Mouse (Mus musculus): ENCODE data around the gene Mecom. TPM values are rescaled to one million over a fixed set of nuclear protein-coding genes. Genes with fewer than 3 reads are reported as not detected.

Mecom gene
- polyA plus RNA-seq, 1 experiment from 2014 or later = 52.0 TPM

- Histone ChIP-seq H3K27ac (replicated peaks) (no peak overlapping the region), H3K36me3 (replicated peaks) (no peaks in the 10 kb centered on the region), H3K4me1 (peaks cover 12% of the 10 kb centered on the region), H3K4me3 (no peak overlapping the region), H3K27me3 (replicated peaks; ENCODE audit: low read depth, poor library complexity, severe bottlenecking) (no peaks in the 10 kb centered on the region), H3K9me3 (no peaks in the 10 kb centered on the region)
- 77% methylated on average over 4 of the region's 4 CpGs for WGBS
- no peak for DNase-seq (ENCODE audit: low spot score)
These were observed 263.7 kb downstream of the Mecom start for GRCm38 (mm10) chr3:30284094-30284493.

- no peak overlapping the region for H3K4me3 ChIP-seq
- DNase-seq (ENCODE audit: low spot score) = no peak
- no peaks in the 10 kb centered on the region for H3K36me3 ChIP-seq (replicated peaks)
- WGBS = 86% methylated on average over 5 of the region's 5 CpGs
- no peaks in the 10 kb centered on the region for H3K9me3 ChIP-seq
- peaks cover 12% of the 10 kb centered on the region for H3K4me1 ChIP-seq
- H3K27me3 ChIP-seq (replicated peaks; ENCODE audit: low read depth, poor library complexity, severe bottlenecking) = no peaks in the 10 kb centered on the region
- no peak overlapping the region for H3K27ac ChIP-seq (replicated peaks)
These were observed 264.2 kb downstream of the Mecom start for GRCm38 (mm10) chr3:30283562-30283961.

- H3K27ac ChIP-seq (replicated peaks) = no peak overlapping the region
- no peaks in the 10 kb centered on the region for H3K36me3 ChIP-seq (replicated peaks)
- H3K4me1 ChIP-seq = no peaks in the 10 kb centered on the region
- DNase-seq (ENCODE audit: low spot score) = no peak
- no peaks in the 10 kb centered on the region for H3K27me3 ChIP-seq (replicated peaks; ENCODE audit: low read depth, poor library complexity, severe bottlenecking)
- WGBS = 84% methylated on average over 10 of the region's 10 CpGs
- no peak overlapping the region for H3K4me3 ChIP-seq
- no peaks in the 10 kb centered on the region for H3K9me3 ChIP-seq
These were observed 270.2 kb downstream of the Mecom start for GRCm38 (mm10) chr3:30277569-30277968.

GRCm38 (mm10) chr3:30276099-30276498 is 271.7 kb downstream of the Mecom start:
- Histone ChIP-seq H3K4me1 (no peaks in the 10 kb centered on the region), H3K36me3 (replicated peaks) (no peaks in the 10 kb centered on the region), H3K27me3 (replicated peaks; ENCODE audit: low read depth, poor library complexity, severe bottlenecking) (no peaks in the 10 kb centered on the region), H3K9me3 (no peaks in the 10 kb centered on the region), H3K4me3 (no peak overlapping the region), H3K27ac (replicated peaks) (no peak overlapping the region)
- WGBS = 92% methylated on average over 8 of the region's 8 CpGs
- no peak for DNase-seq (ENCODE audit: low spot score)

- H3K36me3 ChIP-seq (replicated peaks) = no peaks in the 10 kb centered on the region
- H3K4me3 ChIP-seq = no peak overlapping the region
- 72% methylated on average over 3 of the region's 3 CpGs for WGBS
- no peaks in the 10 kb centered on the region for H3K27me3 ChIP-seq (replicated peaks; ENCODE audit: low read depth, poor library complexity, severe bottlenecking)
- peaks cover 4% of the 10 kb centered on the region; the same call in 1 of the 2 replicates for H3K4me1 ChIP-seq
- no peak for DNase-seq (ENCODE audit: low spot score)
- H3K27ac ChIP-seq (replicated peaks) = no peak overlapping the region
- no peaks in the 10 kb centered on the region for H3K9me3 ChIP-seq
These were observed 278.6 kb downstream of the Mecom start for GRCm38 (mm10) chr3:30269253-30269652.

GRCm38 (mm10) chr3:30260945-30261344 is 286.9 kb downstream of the Mecom start:
- no peak for DNase-seq (ENCODE audit: low spot score)
- Histone ChIP-seq H3K4me1 (peaks cover 32% of the 10 kb centered on the region), H3K9me3 (no peaks in the 10 kb centered on the region), H3K27ac (replicated peaks) (peak overlapping the region; percentile 5; the same call in 1 of the 2 replicates), H3K36me3 (replicated peaks) (no peaks in the 10 kb centered on the region), H3K27me3 (replicated peaks; ENCODE audit: low read depth, poor library complexity, severe bottlenecking) (no peaks in the 10 kb centered on the region), H3K4me3 (no peak overlapping the region)
- 51% methylated on average over 4 of the region's 4 CpGs for WGBS

GRCm38 (mm10) chr3:30258421-30258820 is 289.4 kb downstream of the Mecom start:
- H3K36me3 ChIP-seq (replicated peaks) = no peaks in the 10 kb centered on the region

GRCm38 (mm10) chr3:30257776-30258175 is 290.0 kb downstream of the Mecom start:
- no peak overlapping the region for H3K27ac ChIP-seq (replicated peaks)
- no peaks in the 10 kb centered on the region for H3K27me3 ChIP-seq (replicated peaks; ENCODE audit: low read depth, poor library complexity, severe bottlenecking)
- DNase-seq (ENCODE audit: low spot score) = no peak
- H3K4me1 ChIP-seq = peaks cover 43% of the 10 kb centered on the region
- no peak overlapping the region for H3K4me3 ChIP-seq
- no peaks in the 10 kb centered on the region for H3K9me3 ChIP-seq
- no peaks in the 10 kb centered on the region for H3K36me3 ChIP-seq (replicated peaks)
- WGBS = 63% methylated on average over 5 of the region's 5 CpGs

More at GRCm38 (mm10) chr3:30258421-30258820, 289.4 kb downstream of the Mecom start:
- Histone ChIP-seq H3K27me3 (replicated peaks; ENCODE audit: low read depth, poor library complexity, severe bottlenecking) (no peaks in the 10 kb centered on the region), H3K4me3 (no peak overlapping the region), H3K27ac (replicated peaks) (peak overlapping the region; percentile 57; the same call in 1 of the 2 replicates), H3K9me3 (no peaks in the 10 kb centered on the region), H3K4me1 (peaks cover 43% of the 10 kb centered on the region)
- peak; percentile 77 for DNase-seq (ENCODE audit: low spot score)
- 37% methylated on average over 10 of the region's 10 CpGs for WGBS

- H3K27ac ChIP-seq (replicated peaks) = no peak overlapping the region
- peaks cover 43% of the 10 kb centered on the region for H3K4me1 ChIP-seq
- no peaks in the 10 kb centered on the region for H3K36me3 ChIP-seq (replicated peaks)
- no peaks in the 10 kb centered on the region for H3K9me3 ChIP-seq
- H3K4me3 ChIP-seq = no peak overlapping the region
- 82% methylated on average over 7 of the region's 7 CpGs for WGBS
- no peak for DNase-seq (ENCODE audit: low spot score)
- no peaks in the 10 kb centered on the region for H3K27me3 ChIP-seq (replicated peaks; ENCODE audit: low read depth, poor library complexity, severe bottlenecking)
These were observed 290.9 kb downstream of the Mecom start for GRCm38 (mm10) chr3:30256896-30257295.

- Histone ChIP-seq H3K9me3 (no peaks in the 10 kb centered on the region), H3K27me3 (replicated peaks; ENCODE audit: low read depth, poor library complexity, severe bottlenecking) (no peaks in the 10 kb centered on the region), H3K4me3 (no peak overlapping the region), H3K27ac (replicated peaks) (peak overlapping the region; percentile 51; the same call in 1 of the 2 replicates), H3K4me1 (peaks cover 40% of the 10 kb centered on the region), H3K36me3 (replicated peaks) (no peaks in the 10 kb centered on the region)
- no peak for DNase-seq (ENCODE audit: low spot score)
- WGBS = 83% methylated on average over 5 of the region's 5 CpGs
These were observed 292.0 kb downstream of the Mecom start for GRCm38 (mm10) chr3:30255828-30256227.

GRCm38 (mm10) chr3:30254451-30254850 is 293.4 kb downstream of the Mecom start:
- H3K4me3 ChIP-seq = no peak overlapping the region
- H3K9me3 ChIP-seq = no peaks in the 10 kb centered on the region
- whole genome bisulfite sequencing = 67% methylated on average over 7 of the region's 7 CpGs
- H3K4me1 ChIP-seq = peaks cover 39% of the 10 kb centered on the region
- no peak for DNase-seq (ENCODE audit: low spot score)
- no peaks in the 10 kb centered on the region for H3K36me3 ChIP-seq (replicated peaks)
- H3K27me3 ChIP-seq (replicated peaks; ENCODE audit: low read depth, poor library complexity, severe bottlenecking) = no peaks in the 10 kb centered on the region
- H3K27ac ChIP-seq (replicated peaks) = no peak overlapping the region

GRCm38 (mm10) chr3:30253714-30254113 is 294.1 kb downstream of the Mecom start:
- Histone ChIP-seq H3K27me3 (replicated peaks; ENCODE audit: low read depth, poor library complexity, severe bottlenecking) (no peaks in the 10 kb centered on the region), H3K36me3 (replicated peaks) (no peaks in the 10 kb centered on the region), H3K9me3 (no peaks in the 10 kb centered on the region), H3K4me1 (peaks cover 40% of the 10 kb centered on the region), H3K4me3 (no peak overlapping the region), H3K27ac (replicated peaks) (no peak overlapping the region)
- no peak for DNase-seq (ENCODE audit: low spot score)
- WGBS = 86% methylated on average over 5 of the region's 5 CpGs

GRCm38 (mm10) chr3:30248656-30249384 is 299.0 kb downstream of the Mecom start:
- H3K36me3 ChIP-seq (replicated peaks) = no peaks in the 10 kb centered on the region
- no peak overlapping the region for H3K27ac ChIP-seq (replicated peaks)
- WGBS = 78% methylated on average over 4 of the region's 4 CpGs
- no peak for DNase-seq (ENCODE audit: low spot score)
- H3K27me3 ChIP-seq (replicated peaks; ENCODE audit: low read depth, poor library complexity, severe bottlenecking) = no peaks in the 10 kb centered on the region
- H3K9me3 ChIP-seq = no peaks in the 10 kb centered on the region
- H3K4me1 ChIP-seq = peaks cover 43% of the 10 kb centered on the region
- H3K4me3 ChIP-seq = no peak overlapping the region

Measured in embryonic facial prominence, embryonic 10.5 days (tissue).